Mouse (Mus musculus): ENCODE data around the gene Rarres1. TPM values are rescaled to one million over a fixed set of nuclear protein-coding genes. Genes with fewer than 3 reads are reported as not detected.

The Rarres1 gene
- total RNA-seq, 1 experiment: 0.36 TPM

DNA sequence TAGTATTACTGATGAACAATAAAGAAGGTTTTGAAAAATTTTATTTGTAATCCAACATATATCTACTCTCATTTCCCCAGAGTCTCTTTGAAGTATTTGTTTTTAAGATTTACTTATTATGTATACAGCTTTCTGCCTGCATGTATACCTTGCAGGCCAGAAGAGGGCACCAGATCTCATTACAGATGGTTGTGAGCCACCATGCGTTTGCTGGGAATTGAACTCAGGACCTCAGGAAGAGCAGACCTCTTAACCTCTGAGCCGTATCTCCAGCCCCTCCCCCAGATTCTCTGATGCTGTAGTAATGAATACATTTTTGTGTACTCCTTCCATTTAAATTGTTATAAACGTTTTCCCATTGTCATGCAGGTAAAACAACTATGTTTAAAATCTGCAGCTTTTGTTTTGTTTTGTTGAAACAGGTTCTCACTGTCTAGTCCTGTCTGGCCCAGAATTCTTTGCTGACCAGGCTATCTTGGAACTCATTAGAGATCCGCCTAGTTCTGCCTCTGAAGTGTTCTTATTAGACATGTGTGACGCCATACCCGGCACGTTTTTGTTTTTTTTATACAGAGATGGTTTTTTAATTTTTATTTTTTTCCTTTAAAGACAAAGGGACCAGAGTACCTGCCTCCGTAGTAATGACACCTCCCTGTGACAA lies 85.9 kb downstream of the Rarres1 start:
- Histone ChIP-seq H3K9me3 (ENCODE audit: control insufficient read depth, insufficient read depth, low read depth, low read length) (no peaks in the 10 kb centered on the region; the same call in 1 of the 2 replicates), H3K27ac (ENCODE audit: insufficient read depth, low read depth, low read length, poor library complexity, severe bottlenecking) (no peak overlapping the region), H3K36me3 (ENCODE audit: control insufficient read depth, insufficient read depth, low read length, poor library complexity, severe bottlenecking) (peaks cover 9% of the 10 kb centered on the region; the same call in 1 of the 2 replicates), H3K9ac (ENCODE audit: insufficient read depth, low read depth, low read length, poor library complexity, severe bottlenecking) (no peak overlapping the region), H3K4me1 (ENCODE audit: control insufficient read depth in 2 of 2, insufficient read depth in 2 of 2, low read length in 2 of 2, poor library complexity in 1 of 2) (peaks cover 0 to 2% of the 10 kb centered on the region in 2 experiments; a peak in 1 of 4 replicates), H3K4me3 (ENCODE audit: insufficient read depth in 1 of 2, low read depth in 1 of 2, low read length in 2 of 2, poor library complexity in 1 of 2, severe bottlenecking in 1 of 2) (peak overlapping the region in 1 of 2 experiments; percentile 83; a peak in 2 of 4 replicates)
- in situ Hi-C loops (cut with MboI; ENCODE audit: low sequenced_read_pairs in 2 of 2, unreplicated experiment in 2 of 2): no loop called here
- TF ChIP-seq ZNF384 (IDR thresholded peaks at IDR 0.05; ENCODE audit: low read depth, low read length) (no peak), MAFK (IDR thresholded peaks at IDR 0.05; ENCODE audit: insufficient read depth, low read depth, low read length) (0 out of 2 replicates have a peak, but pooled peaks have one; percentile 29)
- DNase-seq (ENCODE audit: low read depth, low spot score): no peak

Other genes with a start within 250 kb of the Rarres1 start
- gene Mlf1, start 141.4 kb downstream of the Rarres1 start, total RNA-seq (2012; rRNA removed): 2.0 TPM in 2 replicates
- not detected in 2 replicates for gene Gm17402, start 140.4 kb downstream of the Rarres1 start, total RNA-seq (2012; rRNA removed)
- gene Gfm1, start 85.4 kb downstream of the Rarres1 start, total RNA-seq (2012; rRNA removed): 88.2 and 89.2 TPM in 2 replicates
- 3.7 and 6.3 TPM in 2 replicates for gene Lxn, start 51.6 kb downstream of the Rarres1 start, total RNA-seq (2012; rRNA removed)
- gene Mfsd1, start 67.2 kb upstream of the Rarres1 start, total RNA-seq (2012; rRNA removed): 96.6 and 117 TPM in 2 replicates